Mouse (Mus musculus): ENCODE results near the gene Fads2. TPM values are rescaled to one million over a fixed set of nuclear protein-coding genes. Genes with fewer than 3 reads are reported as not detected.

Gene Fads2
- total RNA-seq, 1 experiment from 2014 or later: 30.8 TPM

DNA sequence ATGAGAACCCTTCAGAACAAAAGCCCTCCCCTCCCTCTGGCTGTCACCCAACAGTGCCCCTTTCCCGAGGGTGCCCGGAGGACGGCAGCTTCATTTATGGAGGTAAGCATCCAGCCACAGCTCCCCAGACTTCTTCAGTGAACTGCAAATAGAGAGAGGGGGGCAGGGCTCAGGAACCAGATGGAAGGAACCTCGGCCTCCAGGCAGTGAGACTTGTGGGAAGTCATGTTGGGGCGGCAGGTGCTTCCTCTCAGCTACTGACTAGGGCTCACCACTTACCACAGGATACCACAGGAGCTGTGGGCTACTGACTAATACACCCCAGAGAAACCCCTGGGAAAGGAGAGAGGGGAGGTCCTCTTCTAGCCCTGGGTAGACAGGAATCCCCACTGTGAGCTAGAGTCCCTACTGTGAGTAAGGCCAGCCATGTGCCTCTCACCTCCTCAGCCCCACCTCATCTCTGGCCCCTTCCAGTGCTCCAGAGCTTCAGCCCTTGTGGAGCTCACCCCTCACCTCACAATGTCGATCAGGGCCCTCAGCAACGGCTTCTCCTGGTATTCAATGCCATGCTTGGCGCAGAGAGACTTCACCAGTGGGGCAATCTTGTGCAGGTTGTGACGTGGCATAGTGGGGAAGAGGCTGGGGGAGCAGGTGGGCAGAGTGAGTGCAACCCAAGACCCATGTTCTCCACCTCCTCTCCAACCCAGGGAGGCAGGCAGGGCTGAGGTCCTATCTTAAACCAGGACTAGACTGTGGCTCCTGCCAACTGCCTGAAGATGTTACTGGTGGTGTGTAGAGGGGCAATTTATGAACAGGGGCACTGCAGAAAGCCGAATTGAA is 37.2 kb downstream of the Fads2 start:
- ATAC-seq (replicated peaks; ENCODE audit: low read depth, poor library complexity, severe bottlenecking): peak; percentile 83

DNA sequence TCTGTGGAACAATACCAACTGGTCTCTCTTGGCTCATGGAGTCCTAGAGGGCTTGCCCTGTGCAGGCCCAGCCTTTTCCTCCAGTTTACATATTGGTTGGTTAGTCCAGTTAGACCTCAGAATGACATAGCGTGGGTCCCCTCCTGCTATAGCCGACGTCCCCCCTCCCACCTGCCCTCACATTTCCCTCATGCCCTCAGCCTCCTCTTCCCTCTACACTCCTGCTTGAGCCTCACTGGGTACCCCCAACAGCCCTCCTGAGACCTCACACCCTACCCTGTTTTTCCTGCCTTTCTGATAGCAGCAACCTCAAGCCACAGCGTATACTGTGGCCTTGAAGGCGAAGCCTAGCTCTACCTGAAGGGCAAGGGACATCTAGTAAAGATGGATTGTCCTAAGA is 38.7 kb downstream of the Fads2 start:
- no peak for ATAC-seq (replicated peaks; ENCODE audit: low read depth, poor library complexity, severe bottlenecking)

DNA sequence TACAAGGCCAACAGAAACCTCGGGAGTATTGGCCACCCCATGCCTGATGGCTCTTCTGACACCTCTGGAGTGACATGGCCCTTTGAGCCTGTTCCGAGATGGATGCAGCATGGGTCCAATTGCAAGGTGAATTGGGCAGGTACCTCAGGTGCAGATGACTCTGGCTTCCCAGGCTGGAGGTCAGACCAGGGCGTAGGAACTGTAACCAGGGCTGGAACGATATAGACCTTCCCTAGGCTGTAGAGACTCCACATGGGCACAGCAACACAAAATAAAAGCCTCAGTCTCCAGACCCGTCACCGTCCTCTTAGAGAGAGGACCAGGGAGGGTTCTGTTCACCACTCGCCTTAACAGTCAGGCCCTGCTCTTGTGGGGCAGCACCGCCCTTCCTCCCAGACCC is 39.3 kb downstream of the Fads2 start:
- ATAC-seq (replicated peaks; ENCODE audit: low read depth, poor library complexity, severe bottlenecking): no peak

DNA sequence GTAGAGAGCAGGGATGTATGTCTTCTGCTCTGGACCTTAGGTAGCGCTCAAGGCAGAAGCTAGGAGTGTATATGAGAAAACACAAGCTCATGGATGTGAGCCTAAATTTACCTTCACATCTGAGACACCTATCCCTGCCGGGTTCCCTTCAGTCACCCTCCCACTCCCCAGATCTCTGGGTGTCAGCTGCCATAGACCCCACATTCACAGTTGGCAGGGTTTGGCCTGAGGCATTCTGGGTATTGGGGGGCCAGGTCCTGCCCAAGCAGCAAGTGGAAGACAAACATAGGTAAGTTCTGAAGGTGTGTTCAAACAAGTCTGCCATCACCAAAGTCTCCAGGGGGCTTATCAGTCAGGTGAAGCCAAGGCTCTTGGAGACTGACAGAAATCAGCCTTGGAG is 39.9 kb downstream of the Fads2 start:
- no peak for ATAC-seq (replicated peaks; ENCODE audit: low read depth, poor library complexity, severe bottlenecking)

DNA sequence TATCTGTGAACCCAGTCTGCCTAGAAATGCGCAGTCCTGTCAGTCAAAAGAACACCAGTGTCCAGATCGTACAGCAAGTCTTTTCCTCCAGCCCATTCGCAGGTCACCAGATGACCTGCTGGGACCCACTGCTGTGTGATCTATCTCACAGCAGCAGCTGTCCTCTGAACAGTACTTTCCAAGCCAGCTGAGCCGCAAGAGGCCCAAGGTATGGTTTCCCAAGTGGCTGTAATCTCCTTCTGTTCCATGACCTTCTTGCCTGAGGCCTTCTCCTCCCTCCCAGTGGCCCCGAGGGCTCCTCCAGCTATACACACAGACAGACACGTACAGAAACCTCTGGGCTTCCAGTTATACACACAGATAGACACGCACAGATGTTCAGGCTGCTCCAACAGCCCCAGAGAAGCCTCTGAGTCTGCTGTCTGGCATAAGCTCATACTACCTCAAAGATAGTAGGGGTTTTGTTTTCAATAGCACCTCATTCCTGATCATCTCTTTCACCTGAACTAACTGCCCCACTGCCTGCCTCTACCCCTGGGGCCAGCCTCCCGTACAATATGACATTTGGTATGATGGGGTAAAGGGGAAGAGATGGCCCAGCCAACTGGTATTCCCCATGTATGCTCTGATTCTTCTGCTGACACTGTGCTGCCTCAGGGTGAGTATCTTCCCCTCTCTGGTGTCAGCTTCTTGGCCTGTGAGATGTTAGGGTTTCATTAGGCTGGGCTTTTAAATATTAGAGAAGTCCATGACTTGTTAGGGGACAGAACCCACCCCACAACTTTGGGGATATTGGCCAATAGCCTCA is 40.6 kb downstream of the Fads2 start:
- no peak for ATAC-seq (replicated peaks; ENCODE audit: low read depth, poor library complexity, severe bottlenecking)

DNA sequence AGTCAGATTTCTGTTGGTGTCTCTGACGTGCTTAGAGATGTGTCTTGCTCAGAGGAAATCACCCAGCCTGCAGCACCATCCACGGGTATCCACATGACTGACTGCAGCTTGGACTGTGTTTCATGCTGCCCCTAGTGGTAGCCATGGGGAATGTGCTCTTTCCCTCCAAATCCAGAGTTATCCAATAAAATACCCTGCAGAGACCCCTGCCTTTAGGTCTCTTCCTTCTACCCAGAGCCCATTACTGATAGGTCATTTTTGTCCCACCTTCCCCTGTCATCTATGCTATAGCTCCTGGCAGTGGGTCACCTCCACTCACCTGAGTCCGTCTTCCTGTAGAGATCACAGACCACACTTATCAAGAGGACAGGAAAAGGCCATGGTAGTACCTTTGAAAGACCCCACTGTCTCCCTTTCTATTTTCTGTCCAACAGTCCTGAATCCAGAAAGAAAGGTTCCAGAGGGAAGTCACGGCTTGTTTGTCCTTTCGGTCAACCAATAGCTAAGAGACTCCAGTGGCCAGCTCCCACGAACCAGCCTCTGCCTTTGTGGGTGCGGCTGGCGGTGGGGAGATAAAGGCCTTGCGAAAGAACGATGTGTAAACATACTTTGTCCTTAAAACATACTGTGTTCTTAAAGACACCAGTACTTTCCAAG is 41.5 kb downstream of the Fads2 start:
- peak; percentile 45 for ATAC-seq (replicated peaks; ENCODE audit: low read depth, poor library complexity, severe bottlenecking)

DNA sequence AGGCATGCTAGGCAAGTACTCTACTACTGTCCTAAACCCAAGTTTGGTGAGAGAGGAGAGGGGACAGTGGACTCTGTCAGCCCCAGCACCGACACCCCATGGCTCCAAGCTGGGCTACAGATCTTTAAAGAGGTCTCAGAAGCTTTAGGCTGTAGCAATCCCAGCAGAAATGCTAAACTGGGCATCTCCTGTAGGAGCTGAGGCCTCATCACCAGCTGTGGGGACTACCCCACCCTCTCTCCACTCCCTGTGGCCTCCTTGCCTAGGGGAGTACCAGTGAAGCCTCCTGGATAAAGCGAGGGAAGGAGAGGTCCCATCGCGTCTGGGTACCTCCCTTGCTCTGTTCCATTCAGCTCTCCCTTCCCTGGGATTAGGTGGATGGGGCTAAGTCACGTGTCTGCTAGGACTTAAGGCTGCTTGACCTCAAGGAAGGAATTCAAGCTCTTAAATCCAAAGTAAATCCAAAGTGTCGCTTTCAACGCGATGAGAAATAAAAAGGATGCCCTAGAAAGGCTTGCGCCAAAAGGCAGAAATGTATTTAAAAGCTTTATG is 42.6 kb downstream of the Fads2 start:
- no peak for ATAC-seq (replicated peaks; ENCODE audit: low read depth, poor library complexity, severe bottlenecking)

DNA sequence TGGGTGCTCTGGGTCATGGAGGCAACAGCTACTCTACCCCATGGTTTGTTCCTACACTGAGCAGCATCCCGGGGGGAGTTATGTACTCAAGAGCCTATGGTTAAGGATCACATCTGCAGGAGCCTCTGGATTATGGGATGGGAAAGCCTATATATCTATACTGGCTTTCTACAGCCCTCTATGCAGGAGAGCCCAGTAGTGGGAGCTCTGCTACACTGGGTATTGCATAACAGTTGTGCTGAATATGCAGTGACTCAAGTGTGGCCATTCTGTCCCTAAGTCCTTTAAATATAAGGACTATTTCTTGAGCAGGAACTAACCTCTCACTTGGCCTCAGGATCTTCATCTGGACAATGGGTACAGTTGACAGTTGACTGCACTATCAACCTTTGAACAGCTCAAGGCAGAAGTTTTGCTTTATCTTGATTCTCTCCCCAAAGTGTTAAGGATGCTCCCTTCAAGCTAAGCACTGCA is 43.2 kb downstream of the Fads2 start:
- ATAC-seq (replicated peaks; ENCODE audit: low read depth, poor library complexity, severe bottlenecking): no peak

DNA sequence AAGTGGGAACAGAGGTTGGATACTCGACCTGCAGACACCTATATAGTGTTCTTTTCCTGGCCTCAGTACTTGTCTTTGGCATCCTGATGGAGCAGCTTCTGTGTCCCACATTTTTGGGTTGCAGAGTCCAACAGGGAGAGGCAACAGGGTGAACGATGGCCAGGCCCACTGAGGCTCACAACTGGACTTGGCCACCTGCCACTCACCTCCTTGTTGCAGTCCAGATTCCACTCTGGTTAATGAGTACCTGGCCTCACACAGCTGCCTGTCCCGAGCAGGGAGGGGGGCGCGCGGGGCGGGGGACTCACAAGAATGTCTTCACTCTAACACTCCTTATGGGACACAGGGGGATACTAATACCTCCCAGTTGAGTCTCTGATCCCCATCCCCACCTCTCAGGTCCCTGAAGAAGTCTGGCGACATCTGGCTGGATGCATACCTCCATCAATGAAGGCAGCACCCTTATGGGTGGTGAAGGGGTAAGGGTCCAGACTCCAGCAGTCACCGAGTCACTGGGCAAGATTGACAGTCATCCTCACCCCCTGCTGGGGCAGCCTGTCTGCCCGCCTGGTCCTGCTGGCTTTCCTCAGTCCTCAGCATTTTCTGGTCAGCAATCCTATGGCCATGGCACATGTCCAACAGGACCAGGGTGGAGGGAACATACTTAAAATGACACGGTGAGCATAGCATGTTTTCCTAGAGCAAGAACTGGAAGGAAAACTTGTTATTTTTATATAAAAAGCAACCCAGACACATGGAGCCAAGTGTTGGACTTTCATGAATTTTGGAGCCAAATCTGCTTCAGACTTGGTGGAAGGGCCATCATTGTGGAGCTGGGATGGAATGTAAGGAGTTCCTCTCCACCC is 43.8 kb downstream of the Fads2 start:
- ATAC-seq (replicated peaks; ENCODE audit: low read depth, poor library complexity, severe bottlenecking): no peak

DNA sequence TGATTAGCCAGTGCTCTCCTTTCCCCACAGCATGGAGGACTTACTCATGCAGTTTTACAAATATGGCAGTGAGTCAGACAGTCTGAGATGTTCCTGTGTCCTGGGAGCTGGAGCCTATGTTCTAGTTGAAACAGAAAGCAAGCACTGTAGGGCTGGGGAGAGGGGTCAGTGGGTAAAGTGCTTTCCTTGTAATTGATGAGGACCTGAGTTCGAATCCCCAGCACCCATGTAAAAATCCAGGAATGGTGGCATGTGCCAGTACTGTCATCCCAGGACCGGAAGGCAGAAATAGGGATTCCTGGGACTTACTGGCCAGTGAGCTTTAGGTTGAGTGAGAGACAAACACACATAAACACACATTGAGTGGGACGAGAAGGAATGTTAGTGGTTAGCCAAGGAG is 44.9 kb downstream of the Fads2 start:
- no peak for ATAC-seq (replicated peaks; ENCODE audit: low read depth, poor library complexity, severe bottlenecking)

DNA sequence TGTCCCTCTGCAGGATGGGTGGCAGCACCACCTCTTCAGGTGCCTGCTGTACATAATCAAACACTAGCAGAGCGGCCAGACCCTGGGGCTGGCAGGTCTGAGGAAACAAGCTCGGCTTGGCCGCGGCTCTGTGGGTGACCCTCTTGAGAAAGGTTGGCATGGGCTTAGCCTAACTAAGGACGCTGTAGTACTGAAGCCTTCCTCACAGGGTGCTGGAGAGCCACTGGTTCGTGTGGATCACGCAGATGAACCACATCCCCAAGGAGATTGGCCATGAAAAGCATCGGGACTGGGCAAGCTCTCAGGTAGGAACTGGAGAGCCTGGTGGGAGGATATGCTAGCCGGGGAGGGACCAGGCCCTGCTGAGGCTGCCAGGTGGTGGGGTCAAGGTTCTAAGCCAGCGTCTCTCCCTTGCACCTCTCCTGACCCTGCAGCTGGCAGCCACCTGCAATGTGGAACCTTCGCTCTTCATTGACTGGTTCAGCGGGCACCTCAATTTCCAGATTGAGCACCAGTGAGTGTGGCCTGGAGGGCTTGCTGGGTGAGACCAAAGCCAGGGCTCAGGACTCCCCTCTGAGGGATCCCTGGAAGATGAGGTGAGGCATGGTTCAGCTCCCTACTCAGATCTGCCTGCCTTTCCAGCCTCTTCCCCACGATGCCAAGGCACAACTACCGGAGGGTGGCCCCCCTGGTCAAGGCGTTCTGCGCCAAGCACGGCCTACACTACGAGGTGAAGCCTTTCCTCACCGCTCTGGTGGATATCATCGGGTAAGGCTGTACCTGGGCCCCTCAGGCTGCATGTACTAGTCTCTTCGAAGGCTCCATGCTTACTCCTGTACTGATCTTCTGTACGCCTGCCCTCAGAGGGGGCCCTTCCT is 45.5 kb downstream of the Fads2 start:
- ATAC-seq (replicated peaks; ENCODE audit: low read depth, poor library complexity, severe bottlenecking): no peak

DNA sequence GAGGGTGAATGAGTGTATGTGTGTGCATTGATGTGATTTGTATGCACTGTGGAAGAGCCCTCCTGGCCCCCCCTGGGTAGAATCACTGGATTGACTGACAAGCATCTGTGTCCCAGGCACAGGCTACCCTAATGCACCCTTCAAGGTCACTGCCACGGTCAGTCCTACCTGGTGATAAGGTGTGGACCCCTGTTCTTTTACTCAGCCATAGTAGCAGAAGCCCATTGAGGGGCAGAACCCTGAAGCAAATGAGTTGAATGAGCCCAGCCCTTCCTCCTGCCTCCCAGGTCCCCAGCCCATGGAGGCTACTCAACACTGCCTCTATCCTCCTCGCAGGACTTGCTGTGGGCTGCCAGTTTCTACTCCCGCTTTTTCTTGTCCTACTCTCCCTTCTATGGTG is 46.3 kb downstream of the Fads2 start:
- ATAC-seq (replicated peaks; ENCODE audit: low read depth, poor library complexity, severe bottlenecking): no peak

DNA sequence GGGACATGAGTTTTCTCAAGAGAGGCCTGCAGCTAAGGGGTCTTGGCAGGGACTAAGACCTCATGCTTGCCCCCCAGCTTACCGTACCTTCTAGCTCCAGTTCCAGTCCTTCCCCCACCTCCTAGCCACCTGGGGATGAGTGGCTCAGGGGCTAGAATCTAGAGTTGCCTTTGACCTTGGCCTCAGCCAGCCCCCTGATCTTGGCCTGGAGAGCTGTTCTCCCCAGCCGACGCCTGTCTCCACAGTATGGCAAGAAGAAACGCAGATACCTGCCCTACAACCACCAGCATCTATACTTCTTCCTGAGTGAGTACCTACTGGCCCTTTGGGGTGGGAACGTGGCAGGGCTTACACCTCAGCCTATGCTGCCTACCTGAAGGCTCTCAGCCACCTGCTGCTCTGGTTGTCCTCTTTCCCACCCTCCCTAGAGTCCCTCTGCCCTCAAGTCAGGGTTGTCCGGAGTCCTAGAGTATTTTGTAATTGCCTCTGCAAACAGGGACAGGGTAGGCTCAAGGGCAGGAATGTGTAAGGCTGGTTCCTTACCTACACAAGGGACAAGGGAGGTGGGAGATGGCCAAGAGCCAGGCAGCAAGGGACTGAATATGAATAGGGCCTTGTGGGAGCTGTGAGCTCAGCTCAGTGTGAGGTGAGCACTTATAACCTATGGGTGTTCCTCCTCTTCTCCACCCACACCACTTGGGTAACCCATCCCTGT is 47.0 kb downstream of the Fads2 start:
- ATAC-seq (replicated peaks; ENCODE audit: low read depth, poor library complexity, severe bottlenecking): no peak

DNA sequence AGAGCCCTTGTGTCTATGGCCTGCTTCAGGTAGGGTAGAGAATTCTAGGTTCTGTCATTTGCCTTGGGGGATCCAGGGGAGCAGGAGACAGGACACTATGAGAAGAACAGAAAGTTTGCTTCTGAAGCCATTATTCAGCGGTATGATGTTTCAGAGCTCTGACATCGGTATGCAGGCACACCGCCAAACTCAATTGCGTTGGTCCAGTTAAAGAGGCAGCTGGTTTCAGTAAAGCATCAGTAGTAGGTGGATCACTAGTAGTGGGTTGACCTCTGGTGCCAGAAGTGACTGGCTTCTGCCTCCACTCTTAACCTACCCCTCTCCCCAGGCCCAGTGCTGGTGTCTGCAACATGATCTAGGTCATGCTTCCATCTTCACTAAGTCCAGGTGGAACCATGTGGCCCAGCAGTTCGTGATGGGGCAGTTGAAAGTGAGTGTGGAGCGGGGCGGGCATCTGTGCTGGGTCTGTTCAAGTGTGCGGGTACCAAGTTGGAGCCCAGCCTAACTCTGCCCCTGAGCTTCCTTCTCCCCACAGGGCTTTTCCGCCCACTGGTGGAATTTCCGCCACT is 47.8 kb downstream of the Fads2 start:
- ATAC-seq (replicated peaks; ENCODE audit: low read depth, poor library complexity, severe bottlenecking): no peak

DNA sequence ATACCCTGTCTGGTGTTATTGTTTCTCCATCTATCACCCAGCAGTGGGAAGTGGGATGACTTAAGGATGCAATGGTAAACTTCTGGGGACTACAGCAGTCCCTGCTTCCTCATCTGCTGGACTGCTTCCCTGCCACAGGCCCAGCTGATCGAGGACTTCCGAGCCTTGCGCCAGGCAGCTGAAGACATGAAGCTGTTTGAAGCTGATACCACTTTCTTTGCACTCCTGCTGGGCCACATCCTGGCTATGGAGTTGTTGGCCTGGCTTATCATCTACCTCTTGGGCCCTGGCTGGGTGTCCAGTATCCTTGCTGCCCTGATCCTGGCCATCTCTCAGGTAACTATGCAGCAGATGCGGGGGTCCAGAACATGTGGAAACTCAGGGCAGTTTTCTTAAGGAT is 48.8 kb downstream of the Fads2 start:
- 0 out of 2 replicates have a peak, but pooled peaks have one; percentile 9 for ATAC-seq (replicated peaks; ENCODE audit: low read depth, poor library complexity, severe bottlenecking)

DNA sequence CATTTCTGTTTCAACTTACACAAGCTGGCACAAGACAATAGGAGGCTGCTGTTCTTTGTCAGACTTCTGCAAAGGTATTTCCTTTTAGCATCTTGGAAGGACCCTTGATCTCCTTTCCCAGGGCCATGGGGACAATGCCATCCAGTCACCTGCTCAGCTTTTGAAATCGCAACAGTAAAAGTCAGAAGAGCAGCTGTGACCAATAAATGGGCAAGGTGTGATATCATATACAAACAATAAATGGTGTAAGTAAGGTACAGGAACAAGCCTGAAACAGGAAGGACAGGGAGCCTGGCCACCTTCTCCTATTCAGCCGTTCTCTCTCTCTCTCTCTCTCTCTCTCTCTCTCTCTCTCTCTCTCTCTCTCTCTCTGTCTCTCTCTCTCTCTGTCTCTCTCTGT is 51.1 kb downstream of the Fads2 start:
- no peak for ATAC-seq (replicated peaks; ENCODE audit: low read depth, poor library complexity, severe bottlenecking)

DNA sequence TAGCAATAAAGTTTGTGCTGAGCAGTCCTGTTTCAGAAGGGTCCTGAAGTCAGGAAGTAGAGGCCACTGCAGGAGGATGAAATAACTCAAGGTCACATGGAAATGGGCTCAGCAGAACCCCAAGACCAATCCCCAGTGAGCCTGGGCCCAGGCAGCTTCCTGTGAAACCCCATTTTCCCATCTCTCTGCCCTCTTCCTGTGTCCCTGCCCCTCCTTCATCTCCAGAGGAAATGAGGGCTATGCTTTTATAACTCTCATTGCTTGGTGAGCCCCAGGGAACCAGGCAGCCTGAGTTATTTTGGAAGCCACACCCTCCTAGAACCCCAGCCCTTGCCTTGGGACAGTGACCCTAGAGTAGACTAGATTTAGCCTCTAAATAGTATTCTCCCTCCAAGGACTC is 52.0 kb downstream of the Fads2 start:
- no peak for ATAC-seq (replicated peaks; ENCODE audit: low read depth, poor library complexity, severe bottlenecking)

DNA sequence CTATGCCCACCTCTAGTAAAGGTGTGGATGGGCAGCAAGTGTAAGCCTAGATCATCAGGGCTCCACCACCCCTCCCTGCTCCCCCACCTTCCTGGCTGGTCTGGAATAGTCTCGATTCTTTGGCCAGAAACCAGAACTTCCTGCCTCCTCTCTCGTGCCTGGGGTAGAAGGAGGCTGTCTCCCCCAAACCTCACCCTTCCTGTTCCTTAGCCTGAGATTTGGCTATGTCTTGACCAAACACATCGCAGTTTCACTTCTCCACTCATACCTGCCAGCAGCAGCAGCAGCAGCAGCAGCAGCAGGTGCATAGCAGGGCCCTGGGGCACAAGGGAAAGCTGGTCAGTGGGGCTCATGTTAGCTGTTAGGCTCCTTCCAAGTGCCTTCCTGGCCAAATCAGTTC is 54.6 kb downstream of the Fads2 start:
- peak; percentile 76 for ATAC-seq (replicated peaks; ENCODE audit: low read depth, poor library complexity, severe bottlenecking)

Data from common myeloid progenitor, adult 5-6 weeks (primary cell).